Mouse (Mus musculus): ENCODE measurements around the gene Atf5. TPM values are rescaled to one million over a fixed set of nuclear protein-coding genes. Genes with fewer than 3 reads are reported as not detected.

The Atf5 gene
- polyA plus RNA-seq, 1 experiment from 2014 or later, result 3.7 TPM

MicroRNA genes within 50 kb of the gene (microRNA counts, 519-probe panel; counts per million panel counts)
- microRNA mmu-miR-707, result not detected

Small RNAs within 50 kb of the gene (microRNA-seq; reads per million reads assigned to microRNA genes)
- gene Mir707, result not detected

Other genes starting within 250 kb of the Atf5 start
- 0.83 and 1.4 TPM in 2 replicates for gene Napsa, start 244.3 kb downstream of the Atf5 start, polyA plus RNA-seq (2016; fragmentation: Nextera tagmentation; extraction: Ambion mirVana)
- gene Kcnc3, start 226.0 kb downstream of the Atf5 start, polyA plus RNA-seq (2016; fragmentation: Nextera tagmentation; extraction: Ambion mirVana), result 0.37 and 0.49 TPM in 2 replicates
- gene Myh14, start 145.8 kb downstream of the Atf5 start, polyA plus RNA-seq (2016; fragmentation: Nextera tagmentation; extraction: Ambion mirVana), result 3.2 and 4.2 TPM in 2 replicates
- gene Izumo2, start 107.9 kb downstream of the Atf5 start, polyA plus RNA-seq (2016; fragmentation: Nextera tagmentation; extraction: Ambion mirVana), result not detected in 2 replicates
- gene Vrk3, start 68.2 kb downstream of the Atf5 start, polyA plus RNA-seq (2016; fragmentation: Nextera tagmentation; extraction: Ambion mirVana), result 36.2 and 36.8 TPM in 2 replicates
- 2.6 and 3.3 TPM in 2 replicates for gene Zfp473, start 65.6 kb downstream of the Atf5 start, polyA plus RNA-seq (2016; fragmentation: Nextera tagmentation; extraction: Ambion mirVana)
- gene Nup62, start 570 bp downstream of the Atf5 start, polyA plus RNA-seq (2016; fragmentation: Nextera tagmentation; extraction: Ambion mirVana), result 105 and 114 TPM in 2 replicates
- gene Il4i1, start 271 bp downstream of the Atf5 start, polyA plus RNA-seq (2016; fragmentation: Nextera tagmentation; extraction: Ambion mirVana), result 1.5 and 2.5 TPM in 2 replicates
- 106 and 110 TPM in 2 replicates for gene Akt1s1, start 32.3 kb upstream of the Atf5 start, polyA plus RNA-seq (2016; fragmentation: Nextera tagmentation; extraction: Ambion mirVana)
- 84.7 and 96.2 TPM in 2 replicates for gene Tbc1d17, start 32.4 kb upstream of the Atf5 start, polyA plus RNA-seq (2016; fragmentation: Nextera tagmentation; extraction: Ambion mirVana)
- gene Pnkp, start 40.5 kb upstream of the Atf5 start, polyA plus RNA-seq (2016; fragmentation: Nextera tagmentation; extraction: Ambion mirVana), result 35.5 and 37.3 TPM in 2 replicates
- gene Ptov1, start 53.1 kb upstream of the Atf5 start, polyA plus RNA-seq (2016; fragmentation: Nextera tagmentation; extraction: Ambion mirVana), result 615 and 666 TPM in 2 replicates
- 116 and 127 TPM in 2 replicates for gene Med25, start 76.1 kb upstream of the Atf5 start, polyA plus RNA-seq (2016; fragmentation: Nextera tagmentation; extraction: Ambion mirVana)
- gene Fuz, start 79.4 kb upstream of the Atf5 start, polyA plus RNA-seq (2016; fragmentation: Nextera tagmentation; extraction: Ambion mirVana), result 21.6 and 24.8 TPM in 2 replicates
- 74.2 and 77.6 TPM in 2 replicates for gene Ap2a1, start 112.8 kb upstream of the Atf5 start, polyA plus RNA-seq (2016; fragmentation: Nextera tagmentation; extraction: Ambion mirVana)
- gene Tsks, start 126.5 kb upstream of the Atf5 start, polyA plus RNA-seq (2016; fragmentation: Nextera tagmentation; extraction: Ambion mirVana), result 0.11 TPM in 1 of 2 replicates, not detected in the other
- gene Cpt1c, start 158.2 kb upstream of the Atf5 start, polyA plus RNA-seq (2016; fragmentation: Nextera tagmentation; extraction: Ambion mirVana), result 27.8 and 29.9 TPM in 2 replicates
- gene Prmt1, start 169.9 kb upstream of the Atf5 start, polyA plus RNA-seq (2016; fragmentation: Nextera tagmentation; extraction: Ambion mirVana), result 704 and 706 TPM in 2 replicates
- gene Irf3, start 181.0 kb upstream of the Atf5 start, polyA plus RNA-seq (2016; fragmentation: Nextera tagmentation; extraction: Ambion mirVana), result 90.9 and 97.2 TPM in 2 replicates
- 87.3 and 96.8 TPM in 2 replicates for gene Bcl2l12, start 182.1 kb upstream of the Atf5 start, polyA plus RNA-seq (2016; fragmentation: Nextera tagmentation; extraction: Ambion mirVana)
- 42.1 and 46.9 TPM in 2 replicates for gene Scaf1, start 199.7 kb upstream of the Atf5 start, polyA plus RNA-seq (2016; fragmentation: Nextera tagmentation; extraction: Ambion mirVana)
- gene Rras, start 201.3 kb upstream of the Atf5 start, polyA plus RNA-seq (2016; fragmentation: Nextera tagmentation; extraction: Ambion mirVana), result 20.8 and 21.4 TPM in 2 replicates
- 15.0 and 16.2 TPM in 2 replicates for gene Prr12, start 236.2 kb upstream of the Atf5 start, polyA plus RNA-seq (2016; fragmentation: Nextera tagmentation; extraction: Ambion mirVana)
- 60.6 and 69.7 TPM in 2 replicates for gene Nosip, start 245.8 kb upstream of the Atf5 start, polyA plus RNA-seq (2016; fragmentation: Nextera tagmentation; extraction: Ambion mirVana)
- 21.2 and 21.7 TPM in 2 replicates for gene Prrg2, start 246.0 kb upstream of the Atf5 start, polyA plus RNA-seq (2016; fragmentation: Nextera tagmentation; extraction: Ambion mirVana)

Data from limb, embryonic 12.5 days (tissue).